Mouse (Mus musculus): ENCODE results near the gene Csrp1. TPM values are rescaled to one million over a fixed set of nuclear protein-coding genes. Genes with fewer than 3 reads are reported as not detected.

Csrp1 gene
- polyA plus RNA-seq, 1 experiment, result 28.9 TPM

DNA sequence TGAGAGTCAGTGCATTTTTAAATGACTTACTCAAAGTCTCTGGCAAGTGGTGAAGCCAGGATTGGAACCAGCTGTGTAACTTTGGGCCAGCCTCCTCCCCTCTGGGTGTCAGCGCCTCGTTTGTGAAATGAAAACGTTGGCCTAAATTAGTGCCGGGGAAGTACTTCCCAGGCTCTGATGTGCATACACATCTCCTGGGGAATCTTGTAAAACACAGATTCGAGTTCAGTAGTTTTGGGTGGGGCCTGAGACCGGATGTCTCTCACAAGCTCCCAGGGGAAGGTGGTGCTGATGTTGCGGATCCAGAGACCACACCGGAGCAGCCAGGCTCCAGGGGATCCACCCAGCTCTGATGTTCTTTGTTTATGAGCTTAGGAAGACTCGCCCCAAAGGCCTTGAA lies 35.4 kb downstream of the Csrp1 start:
- TF ChIP-seq CTCF (IDR thresholded peaks at IDR 0.05; ENCODE audit: control insufficient read depth, insufficient read depth, insufficient replicate concordance, low read depth, low read length) (no peak), POLR2A (IDR thresholded peaks at IDR 0.05; ENCODE audit: control insufficient read depth, low read depth, low read length) (no peak)
- no peak overlapping the region for H3K4me3 ChIP-seq (ENCODE audit: control insufficient read depth, low read depth, low read length)
- no peaks in the 10 kb centered on the region for H3K27me3 ChIP-seq (ENCODE audit: control insufficient read depth, insufficient read depth, low read length)
- no peaks in the 10 kb centered on the region for H3K4me1 ChIP-seq (ENCODE audit: control insufficient read depth, insufficient read depth, low read length)
- no peak overlapping the region for H3K27ac ChIP-seq (ENCODE audit: control insufficient read depth, insufficient read depth, low read depth, low read length)
- H3K36me3 ChIP-seq (ENCODE audit: control insufficient read depth, insufficient read depth, low read length), result no peaks in the 10 kb centered on the region

- H3K4me3 ChIP-seq (ENCODE audit: control insufficient read depth, low read depth, low read length), result no peak overlapping the region
- no peak for TF ChIP-seq POLR2A (IDR thresholded peaks at IDR 0.05; ENCODE audit: control insufficient read depth, low read depth, low read length)
- no peak for TF ChIP-seq CTCF (IDR thresholded peaks at IDR 0.05; ENCODE audit: control insufficient read depth, insufficient read depth, insufficient replicate concordance, low read depth, low read length)
- H3K27ac ChIP-seq (ENCODE audit: control insufficient read depth, insufficient read depth, low read depth, low read length), result no peak overlapping the region
- no peaks in the 10 kb centered on the region for H3K36me3 ChIP-seq (ENCODE audit: control insufficient read depth, insufficient read depth, low read length)
- no peaks in the 10 kb centered on the region for H3K27me3 ChIP-seq (ENCODE audit: control insufficient read depth, insufficient read depth, low read length)
- H3K4me1 ChIP-seq (ENCODE audit: control insufficient read depth, insufficient read depth, low read length), result no peaks in the 10 kb centered on the region
These were observed 36.1 kb downstream of the Csrp1 start for GRCm38 (mm10) chr1:135755913-135756312.

DNA sequence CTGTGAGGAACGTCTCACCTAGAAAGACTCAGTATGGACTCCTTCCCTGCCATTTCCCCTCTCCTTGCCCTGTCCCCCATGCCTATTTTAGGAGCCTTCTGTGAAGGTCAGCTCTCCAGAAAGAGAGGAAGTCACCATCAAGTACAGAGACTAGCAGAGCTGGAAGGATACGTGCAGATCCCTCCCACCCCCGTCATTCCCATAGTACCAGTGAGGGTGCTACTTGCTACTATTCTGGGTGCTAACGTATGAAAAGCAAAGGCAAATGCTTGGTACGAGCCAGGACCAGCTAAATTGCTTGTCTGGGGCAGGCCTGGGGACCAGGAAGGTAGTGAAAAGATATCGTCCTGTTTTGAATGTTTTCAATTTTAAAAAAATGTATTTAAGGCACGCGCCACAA lies 37.4 kb downstream of the Csrp1 start:
- Histone ChIP-seq H3K4me1 (ENCODE audit: control insufficient read depth, insufficient read depth, low read length) (no peaks in the 10 kb centered on the region), H3K27ac (ENCODE audit: control insufficient read depth, insufficient read depth, low read depth, low read length) (no peak overlapping the region), H3K27me3 (ENCODE audit: control insufficient read depth, insufficient read depth, low read length) (no peaks in the 10 kb centered on the region), H3K4me3 (ENCODE audit: control insufficient read depth, low read depth, low read length) (no peak overlapping the region), H3K36me3 (ENCODE audit: control insufficient read depth, insufficient read depth, low read length) (no peaks in the 10 kb centered on the region)
- TF ChIP-seq CTCF (IDR thresholded peaks at IDR 0.05; ENCODE audit: control insufficient read depth, insufficient read depth, insufficient replicate concordance, low read depth, low read length), result no peak
- TF ChIP-seq POLR2A (IDR thresholded peaks at IDR 0.05; ENCODE audit: control insufficient read depth, low read depth, low read length), result no peak

DNA sequence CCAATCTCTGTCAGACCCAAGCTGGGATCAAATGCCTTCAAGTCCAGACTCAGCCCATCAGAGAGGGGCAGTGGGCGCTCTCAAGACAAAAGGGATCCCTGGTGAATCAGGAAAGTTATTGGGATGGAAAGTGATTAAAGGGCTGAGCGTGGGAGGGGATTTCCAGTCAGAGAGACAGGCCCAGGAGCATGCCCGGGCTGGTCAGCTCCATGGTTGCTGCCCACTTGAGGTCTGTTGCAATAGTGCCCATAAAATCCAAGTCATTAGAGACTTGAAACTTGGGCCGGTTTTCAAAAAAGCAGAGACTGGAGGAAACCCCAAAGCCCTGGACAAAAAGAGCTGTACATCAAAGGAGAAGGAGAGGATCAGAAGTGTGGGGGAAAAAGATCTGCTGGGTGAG lies 39.8 kb downstream of the Csrp1 start:
- TF ChIP-seq POLR2A (IDR thresholded peaks at IDR 0.05; ENCODE audit: control insufficient read depth, low read depth, low read length), result no peak
- no peak for TF ChIP-seq CTCF (IDR thresholded peaks at IDR 0.05; ENCODE audit: control insufficient read depth, insufficient read depth, insufficient replicate concordance, low read depth, low read length)
- H3K4me3 ChIP-seq (ENCODE audit: control insufficient read depth, low read depth, low read length), result no peak overlapping the region
- no peaks in the 10 kb centered on the region for H3K36me3 ChIP-seq (ENCODE audit: control insufficient read depth, insufficient read depth, low read length)
- H3K27me3 ChIP-seq (ENCODE audit: control insufficient read depth, insufficient read depth, low read length), result no peaks in the 10 kb centered on the region
- no peaks in the 10 kb centered on the region for H3K4me1 ChIP-seq (ENCODE audit: control insufficient read depth, insufficient read depth, low read length)
- no peak overlapping the region for H3K27ac ChIP-seq (ENCODE audit: control insufficient read depth, insufficient read depth, low read depth, low read length)

- no peaks in the 10 kb centered on the region for H3K27me3 ChIP-seq (ENCODE audit: control insufficient read depth, insufficient read depth, low read length)
- TF ChIP-seq POLR2A (IDR thresholded peaks at IDR 0.05; ENCODE audit: control insufficient read depth, low read depth, low read length), result no peak
- no peak for TF ChIP-seq CTCF (IDR thresholded peaks at IDR 0.05; ENCODE audit: control insufficient read depth, insufficient read depth, insufficient replicate concordance, low read depth, low read length)
- no peaks in the 10 kb centered on the region for H3K4me1 ChIP-seq (ENCODE audit: control insufficient read depth, insufficient read depth, low read length)
- H3K4me3 ChIP-seq (ENCODE audit: control insufficient read depth, low read depth, low read length), result no peak overlapping the region
- H3K36me3 ChIP-seq (ENCODE audit: control insufficient read depth, insufficient read depth, low read length), result no peaks in the 10 kb centered on the region
- no peak overlapping the region for H3K27ac ChIP-seq (ENCODE audit: control insufficient read depth, insufficient read depth, low read depth, low read length)
These were observed 40.4 kb downstream of the Csrp1 start for GRCm38 (mm10) chr1:135760216-135760615.

- Histone ChIP-seq H3K4me3 (ENCODE audit: control insufficient read depth, low read depth, low read length) (no peak overlapping the region), H3K36me3 (ENCODE audit: control insufficient read depth, insufficient read depth, low read length) (no peaks in the 10 kb centered on the region), H3K4me1 (ENCODE audit: control insufficient read depth, insufficient read depth, low read length) (no peaks in the 10 kb centered on the region; the same call in 1 of the 2 replicates), H3K27ac (ENCODE audit: control insufficient read depth, insufficient read depth, low read depth, low read length) (no peak overlapping the region), H3K27me3 (ENCODE audit: control insufficient read depth, insufficient read depth, low read length) (no peaks in the 10 kb centered on the region)
- no peak for TF ChIP-seq POLR2A (IDR thresholded peaks at IDR 0.05; ENCODE audit: control insufficient read depth, low read depth, low read length)
- no peak for TF ChIP-seq CTCF (IDR thresholded peaks at IDR 0.05; ENCODE audit: control insufficient read depth, insufficient read depth, insufficient replicate concordance, low read depth, low read length)
These were observed 41.9 kb downstream of the Csrp1 start for GRCm38 (mm10) chr1:135761728-135762127.

DNA sequence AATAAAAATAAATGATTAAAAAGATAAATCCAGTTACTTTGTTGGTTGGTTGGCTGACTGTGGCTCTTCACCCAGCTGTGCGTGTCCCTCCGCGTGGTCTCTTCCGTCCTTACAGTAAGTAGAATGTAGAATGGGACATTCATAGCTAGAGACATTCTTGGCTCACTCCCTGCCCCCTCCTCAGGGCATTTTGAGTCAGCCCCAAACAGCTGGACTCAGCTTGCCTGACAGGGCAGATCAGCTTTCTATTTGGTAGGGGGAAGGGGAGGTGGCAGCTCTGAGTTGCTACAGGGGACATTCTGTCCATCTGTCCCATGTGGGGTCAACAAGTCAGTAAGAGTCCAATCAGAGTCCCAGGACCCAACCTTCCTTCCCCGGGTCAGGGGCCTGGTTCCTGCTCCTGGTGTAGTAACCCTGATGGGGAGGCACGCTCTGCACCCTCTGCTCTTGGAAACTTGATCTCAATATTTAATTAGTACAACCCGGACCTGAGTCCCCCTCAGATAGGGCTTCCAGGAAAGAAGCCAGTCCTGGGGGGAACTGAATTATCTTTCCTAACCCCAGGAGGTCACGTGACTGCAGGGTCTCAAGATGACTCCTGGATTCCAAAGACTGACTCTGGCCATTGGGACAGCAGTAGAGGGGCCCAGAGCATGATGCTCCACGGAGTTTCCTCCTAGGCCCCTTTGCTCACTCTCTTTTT lies 43.8 kb downstream of the Csrp1 start:
- H3K4me3 ChIP-seq (ENCODE audit: control insufficient read depth, low read depth, low read length), result no peak overlapping the region
- H3K27ac ChIP-seq (ENCODE audit: control insufficient read depth, insufficient read depth, low read depth, low read length), result no peak overlapping the region
- H3K36me3 ChIP-seq (ENCODE audit: control insufficient read depth, insufficient read depth, low read length), result no peaks in the 10 kb centered on the region
- no peaks in the 10 kb centered on the region; the same call in 1 of the 2 replicates for H3K4me1 ChIP-seq (ENCODE audit: control insufficient read depth, insufficient read depth, low read length)
- no peaks in the 10 kb centered on the region for H3K27me3 ChIP-seq (ENCODE audit: control insufficient read depth, insufficient read depth, low read length)
- TF ChIP-seq POLR2A (IDR thresholded peaks at IDR 0.05; ENCODE audit: control insufficient read depth, low read depth, low read length) (no peak), CTCF (IDR thresholded peaks at IDR 0.05; ENCODE audit: control insufficient read depth, insufficient read depth, insufficient replicate concordance, low read depth, low read length) (no peak)

Measured in testis, adult 2 months (tissue).